Mouse (Mus musculus) liver, postnatal 0 days (tissue): ENCODE results near the gene Sema7a.

Experiments used
- CTCF ChIP-seq: sonication (generic); IDR thresholded peaks from 2 replicates; pipeline ENCODE4 v1.5.1; 2016; ENCODE audit warnings: antibody characterized with exemption, low read depth
- EP300 ChIP-seq: IDR thresholded peaks from 2 replicates; pipeline ENCODE4 v1.6.1; 2016; ENCODE audit warnings: antibody characterized with exemption, low read depth, mild to moderate bottlenecking

GRCm38 (mm10) chr9:57975200-57975821 is 35.4 kb downstream of the Sema7a start:
- TF ChIP-seq EP300 = no peak
- TF ChIP-seq CTCF = no peak
